Mouse (Mus musculus): Measurements from ENCODE around the gene Cdh3.

DNA sequence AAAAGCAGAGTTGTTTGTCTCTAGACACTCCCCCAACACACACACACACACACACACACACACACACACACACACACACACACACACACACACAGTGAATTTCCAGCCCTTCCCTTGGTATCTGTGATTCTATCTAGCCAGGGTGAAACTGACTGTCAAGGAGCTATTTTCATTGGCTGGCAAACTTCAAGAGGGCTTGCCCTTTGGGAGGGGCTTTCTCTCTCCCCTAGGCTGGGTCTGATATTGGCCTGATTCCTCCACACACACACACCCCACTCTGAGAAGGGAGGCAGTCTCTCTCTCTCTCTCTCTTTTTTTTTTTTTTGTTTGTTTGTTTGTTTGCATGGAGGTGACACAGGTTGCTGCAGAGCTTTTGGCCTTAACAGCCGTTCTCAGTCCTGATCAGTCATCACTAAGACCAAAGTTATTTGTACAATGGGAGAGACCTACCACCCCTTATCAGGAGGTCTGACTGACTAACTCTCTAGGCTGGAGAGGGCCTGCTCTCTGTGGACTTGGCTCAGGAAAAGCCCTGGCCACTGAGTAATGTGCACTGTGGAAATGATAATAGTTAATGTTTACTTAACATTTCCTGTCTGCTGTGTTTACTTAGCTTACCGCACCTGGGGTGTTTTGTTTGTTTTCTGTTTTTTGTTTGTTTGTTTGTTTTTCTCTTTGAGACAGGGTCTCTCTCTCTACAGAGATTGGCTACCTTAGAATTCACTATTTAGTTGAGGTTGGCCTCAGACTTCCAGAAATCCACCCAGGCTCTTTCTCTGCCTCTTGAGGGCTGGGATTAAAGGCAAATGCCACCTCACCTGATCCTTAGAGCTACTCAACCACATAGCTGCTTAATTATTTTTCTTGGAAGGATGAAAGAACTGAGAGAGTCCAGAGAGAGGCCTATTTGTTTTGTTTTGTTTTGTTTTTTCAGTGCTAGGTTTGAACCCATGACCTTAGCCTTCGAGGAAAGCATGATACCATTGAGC, 78.0 kb downstream of the Cdh3 start:
- no peak for TF ChIP-seq CTCF (IDR thresholded peaks at IDR 0.05; ENCODE audit: borderline replicate concordance, extremely low read depth, insufficient read depth, insufficient read length)
- TF ChIP-seq POLR2A (IDR thresholded peaks at IDR 0.05; ENCODE audit: borderline replicate concordance, extremely low read depth, insufficient read depth, insufficient read length, poor library complexity, severe bottlenecking): no peak
